Mouse (Mus musculus) kidney, adult 18-20 months (tissue): Measurements from ENCODE around the gene Apobec2.
A peak's percentile ranks its signal among the peaks of the same experiment; 100 is the strongest.

Source experiments
- DNase-seq: peaks from one replicate; pipeline ENCODE4 v3.0.0; 2021

The Apobec2 gene

DNA sequence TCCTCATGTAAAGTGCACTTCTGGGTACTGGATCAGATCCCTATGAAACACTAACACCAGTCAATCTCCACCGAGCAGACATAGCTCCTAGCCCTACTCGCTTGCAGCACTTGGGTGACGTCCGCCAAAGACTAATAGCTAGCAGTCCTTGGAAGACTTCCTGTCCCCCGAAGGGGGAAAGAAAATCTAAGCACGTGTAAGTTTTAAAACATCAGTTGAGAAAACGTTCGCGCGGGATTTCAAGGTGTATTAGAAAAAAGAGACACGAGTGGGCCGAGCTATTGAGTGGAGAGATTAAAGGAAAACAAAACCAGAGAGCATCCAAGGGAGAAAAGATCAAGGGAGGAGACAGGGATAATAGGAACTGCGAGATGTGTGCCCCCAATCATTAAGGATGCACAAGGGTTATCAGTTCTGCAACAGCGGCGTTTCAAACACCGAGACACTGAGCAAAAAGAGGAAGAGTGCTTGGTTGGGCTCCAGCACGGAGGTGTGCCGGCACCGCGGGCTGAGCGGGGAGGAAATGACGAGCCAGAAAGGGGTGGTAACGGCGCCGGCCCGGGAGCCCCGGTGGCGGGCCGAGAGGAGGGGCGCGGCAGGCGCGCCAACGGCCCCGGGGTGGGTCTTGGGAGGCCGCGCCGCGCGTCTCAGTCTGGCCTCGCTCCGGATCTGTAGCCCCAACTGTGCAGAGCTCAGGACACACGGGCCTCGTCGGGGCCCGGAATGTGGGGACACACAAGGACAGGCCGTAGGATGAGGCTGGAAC, 24.0 kb downstream of the Apobec2 start:
- peak; percentile 75 for DNase-seq

DNA sequence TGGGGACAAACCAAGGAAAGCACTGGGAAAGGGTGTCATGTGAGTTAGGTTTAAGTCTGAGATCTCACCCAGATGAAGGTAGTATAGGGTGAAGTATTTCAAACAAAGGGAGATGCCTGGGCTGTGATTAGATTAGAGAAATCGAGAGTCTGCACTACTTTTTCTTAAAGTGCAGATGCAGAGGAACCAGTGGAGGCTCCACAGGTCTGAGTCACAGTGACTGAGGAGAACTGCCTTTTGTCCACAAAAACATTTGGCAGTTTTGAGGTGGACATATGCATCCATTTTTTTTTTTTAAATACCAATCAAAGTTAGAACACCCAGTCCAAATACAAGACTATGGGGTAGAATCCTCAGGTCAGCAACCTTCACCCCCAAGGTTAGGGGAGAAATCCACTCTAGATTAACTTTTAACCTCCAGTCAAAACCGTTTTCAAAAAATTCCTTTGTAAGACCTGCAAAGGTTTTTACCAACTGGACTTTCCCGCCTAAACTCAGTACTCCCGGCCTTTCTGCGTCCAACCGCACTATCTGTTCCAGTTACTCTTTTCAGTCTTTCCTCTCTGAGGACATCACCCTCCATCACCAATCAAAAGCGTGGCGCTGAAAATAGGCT, 24.7 kb downstream of the Apobec2 start:
- peak; percentile 42 for DNase-seq

DNA sequence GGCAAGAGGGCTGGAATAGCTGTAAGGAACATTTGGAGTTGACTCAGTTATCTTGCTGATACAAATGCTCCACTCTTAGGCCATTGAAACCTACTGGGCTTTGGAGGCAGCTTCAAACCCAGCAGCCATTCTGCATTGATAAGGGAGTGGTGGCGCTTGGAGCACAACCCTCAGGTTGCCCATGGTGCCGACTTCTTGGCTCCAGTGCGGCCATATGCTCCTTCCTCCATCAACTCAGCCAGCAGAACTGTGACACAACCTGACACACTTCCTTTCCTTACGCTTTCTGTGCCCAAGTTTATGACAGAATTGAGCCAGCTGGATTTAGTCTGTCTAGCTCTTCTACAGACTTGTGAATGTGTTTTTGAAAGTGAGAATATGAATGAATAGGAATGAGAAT, 25.6 kb downstream of the Apobec2 start:
- no peak for DNase-seq

DNA sequence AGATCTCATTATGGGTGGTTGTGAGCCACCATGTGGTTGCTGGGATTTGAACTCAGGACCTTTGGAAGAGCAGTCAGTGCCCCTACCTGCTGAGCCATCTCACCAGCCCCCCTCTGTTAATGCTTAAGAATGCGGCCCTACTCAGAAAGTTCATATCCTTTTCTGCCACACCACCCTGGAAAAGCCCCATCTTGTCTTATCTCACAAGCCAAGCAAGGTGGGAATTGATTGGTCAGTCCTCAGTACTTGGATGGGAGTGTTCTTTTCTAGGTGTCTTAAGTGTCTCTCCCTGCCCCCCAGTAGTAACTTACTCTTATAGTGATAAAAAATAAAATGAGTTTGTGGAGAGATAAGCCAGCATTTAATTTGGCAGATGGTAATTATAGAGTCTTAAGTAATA, 28.0 kb downstream of the Apobec2 start:
- no peak for DNase-seq

DNA sequence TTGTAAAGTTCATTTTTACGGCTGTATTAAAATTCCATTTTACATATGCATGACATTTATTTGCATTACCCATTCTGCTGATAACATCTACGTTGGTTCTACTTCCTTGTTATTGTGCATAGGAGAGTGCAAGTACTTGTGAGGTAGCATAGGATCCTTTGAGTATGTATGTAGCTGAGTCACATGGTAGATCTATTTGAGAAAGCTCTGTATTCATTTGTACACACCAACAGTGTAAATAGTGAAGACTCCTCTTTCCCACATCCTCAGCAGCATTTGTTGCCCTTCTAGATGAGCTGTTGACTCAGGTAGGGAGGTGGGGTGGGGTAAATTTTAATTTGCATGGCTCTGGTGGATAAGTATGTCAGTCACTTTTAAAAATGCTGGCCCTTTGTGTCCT, 28.9 kb downstream of the Apobec2 start:
- DNase-seq: no peak

DNA sequence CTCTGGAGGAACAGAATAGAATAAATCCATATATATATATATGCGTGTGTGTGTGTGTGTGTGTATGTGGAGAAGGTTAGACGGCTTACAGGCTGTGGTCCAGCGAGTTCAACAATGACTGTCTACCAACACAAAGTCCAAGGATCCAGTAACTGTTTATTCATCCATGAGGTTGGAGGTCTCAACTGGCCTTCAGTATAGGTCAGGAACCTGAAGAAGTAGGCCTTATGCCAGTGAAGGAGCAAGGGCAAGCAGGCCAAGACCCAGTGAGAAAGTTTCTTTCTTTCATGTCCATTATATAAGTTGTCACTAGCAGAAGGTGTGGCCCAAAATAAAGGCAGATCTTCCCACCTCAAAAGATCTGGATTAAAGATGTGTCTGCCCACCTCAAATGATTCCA, 30.0 kb downstream of the Apobec2 start:
- DNase-seq: no peak

DNA sequence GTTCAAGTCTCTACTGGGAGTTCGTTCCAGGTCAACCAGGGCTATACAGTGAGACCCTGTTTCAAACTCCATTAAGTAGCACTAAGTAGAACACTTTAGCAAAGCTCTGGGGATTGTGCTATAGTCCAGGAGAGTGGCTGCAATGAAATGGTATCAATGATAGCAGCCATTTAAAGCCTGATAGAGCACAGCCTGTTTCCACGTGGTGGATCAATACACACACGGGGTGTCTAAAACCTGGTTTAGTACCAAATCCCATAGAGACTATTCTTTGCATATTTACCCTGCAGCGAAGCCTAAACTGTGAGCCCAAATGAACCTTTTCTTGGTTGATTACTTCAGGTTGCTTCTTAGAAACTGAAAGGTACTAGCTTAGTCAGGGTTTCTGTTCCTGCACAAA, 31.0 kb downstream of the Apobec2 start:
- no peak for DNase-seq

DNA sequence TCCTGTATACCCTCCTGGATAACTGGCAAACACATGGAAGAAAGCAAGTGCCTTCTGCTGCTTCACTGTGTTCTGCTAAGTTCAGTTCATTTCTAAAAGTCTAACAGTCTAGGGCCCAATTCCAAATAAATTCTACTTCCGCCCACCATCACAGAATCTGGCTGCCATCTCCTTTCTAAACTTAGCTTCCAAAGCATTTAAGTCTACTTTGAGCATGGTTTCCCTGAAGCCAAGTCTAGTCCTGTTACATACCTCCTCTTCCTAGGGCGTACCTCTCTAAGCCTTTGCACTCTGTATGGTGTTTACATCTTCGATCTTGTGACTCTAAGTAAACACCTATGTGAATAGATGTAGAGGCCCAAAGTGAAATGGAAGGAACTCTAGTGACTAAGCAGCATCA, 40.1 kb downstream of the Apobec2 start:
- DNase-seq: no peak

DNA sequence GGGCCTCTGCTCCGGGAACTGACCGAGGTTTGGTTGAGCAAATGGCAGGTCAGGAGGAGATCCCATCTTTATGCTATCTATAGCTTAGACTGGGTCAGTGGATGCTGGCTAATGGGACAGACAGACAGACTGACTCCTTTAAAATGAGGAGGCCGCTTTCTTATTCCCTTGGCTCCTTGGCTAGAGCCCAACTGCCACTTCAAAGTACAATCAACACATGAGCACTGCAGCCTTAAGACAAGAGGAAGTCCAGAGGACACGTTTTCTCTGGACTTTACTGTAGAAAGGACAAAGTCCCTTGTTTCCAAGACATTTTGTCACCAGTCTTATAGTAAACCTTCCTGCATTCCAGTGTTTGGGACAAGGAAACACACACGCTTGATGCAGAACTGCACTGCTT, 41.3 kb downstream of the Apobec2 start:
- no peak for DNase-seq

DNA sequence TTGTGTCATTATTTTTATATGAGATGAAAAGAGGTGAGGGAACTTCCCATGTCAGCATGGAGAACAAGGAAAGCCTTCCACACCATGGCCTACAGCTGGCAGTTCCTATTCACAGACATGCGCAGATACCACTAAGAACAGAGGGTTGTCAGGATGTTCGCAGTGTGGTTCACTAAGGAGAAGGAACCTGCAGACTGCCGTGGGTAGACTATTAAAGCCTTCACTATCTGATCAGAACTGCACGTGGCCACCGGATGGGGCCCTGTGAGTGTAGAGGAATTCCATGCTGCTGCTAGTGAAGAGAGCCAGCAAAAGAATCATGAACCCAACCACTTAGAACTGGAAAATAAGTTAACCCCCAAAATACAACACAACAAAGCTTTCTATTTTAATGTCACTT, 43.3 kb downstream of the Apobec2 start:
- no peak for DNase-seq

DNA sequence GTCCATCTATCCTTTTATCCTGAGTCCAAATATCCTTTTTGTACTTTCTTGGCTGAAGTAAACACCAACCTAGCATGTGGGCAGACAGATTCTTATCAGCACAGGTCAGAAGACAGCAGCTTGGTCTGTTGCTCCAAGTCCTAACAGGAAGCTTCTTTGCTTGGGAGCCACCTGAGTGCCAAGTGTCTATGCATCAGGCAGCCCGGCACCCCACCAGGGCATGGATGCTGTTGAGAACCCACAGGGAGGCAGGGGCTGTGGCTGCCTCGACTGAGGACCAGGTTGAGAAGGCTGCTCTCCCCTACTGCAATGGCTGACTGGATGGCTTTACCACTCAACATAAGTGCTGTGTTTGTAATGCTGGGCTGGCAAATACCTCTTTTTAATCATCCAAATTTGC, 44.1 kb downstream of the Apobec2 start:
- DNase-seq: no peak

DNA sequence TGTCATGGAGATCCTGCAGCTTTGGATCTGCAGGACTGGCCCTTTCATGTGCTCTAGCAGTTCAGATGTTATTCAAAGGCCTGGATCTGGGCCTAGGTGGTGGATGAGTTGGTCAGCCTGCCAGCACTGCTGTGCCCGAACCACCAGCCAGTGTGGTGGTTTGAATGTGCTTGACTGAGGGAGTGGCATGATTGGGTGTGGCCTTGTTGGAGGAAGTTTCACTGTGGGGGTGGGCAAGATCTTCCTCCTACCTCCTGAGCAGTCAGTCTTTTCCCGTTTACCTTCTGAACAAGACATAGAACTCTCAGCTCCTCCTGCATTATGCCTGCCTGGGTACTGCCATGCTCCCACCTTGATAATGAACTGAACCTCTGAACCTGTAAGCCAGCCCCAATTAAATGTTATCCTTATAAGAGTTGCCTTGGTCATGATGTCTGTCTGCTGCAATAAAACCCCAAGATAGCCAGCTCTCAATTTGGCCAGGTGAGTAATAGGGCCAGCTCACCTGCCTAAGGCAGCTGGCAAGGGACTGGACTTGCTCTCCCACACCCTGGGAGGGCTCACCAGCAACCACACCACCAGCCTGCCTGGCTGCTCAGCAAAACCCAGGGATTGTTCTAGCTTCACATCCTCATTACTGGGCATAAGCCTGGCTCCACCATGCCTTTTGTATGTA, 46.8 kb downstream of the Apobec2 start:
- no peak for DNase-seq

DNA sequence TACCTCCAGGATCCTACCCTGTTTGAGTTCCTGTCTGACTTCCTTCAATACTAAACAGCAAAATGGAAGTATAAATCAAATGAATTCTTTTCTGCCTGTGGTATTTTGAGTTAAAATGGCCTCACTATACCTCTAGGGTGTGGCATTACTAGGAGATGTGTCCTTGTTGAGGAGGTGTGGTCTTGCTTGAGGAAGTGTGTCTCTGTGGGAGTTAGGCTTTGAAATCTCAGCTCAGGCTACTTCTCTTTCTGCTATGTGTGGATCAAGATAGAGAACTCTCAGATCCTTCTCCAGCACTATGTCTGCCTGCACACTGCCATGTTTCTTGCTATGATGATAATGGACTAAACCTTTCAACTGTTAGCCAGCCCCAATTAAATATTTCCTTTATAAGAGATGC, 53.7 kb downstream of the Apobec2 start:
- DNase-seq: no peak

DNA sequence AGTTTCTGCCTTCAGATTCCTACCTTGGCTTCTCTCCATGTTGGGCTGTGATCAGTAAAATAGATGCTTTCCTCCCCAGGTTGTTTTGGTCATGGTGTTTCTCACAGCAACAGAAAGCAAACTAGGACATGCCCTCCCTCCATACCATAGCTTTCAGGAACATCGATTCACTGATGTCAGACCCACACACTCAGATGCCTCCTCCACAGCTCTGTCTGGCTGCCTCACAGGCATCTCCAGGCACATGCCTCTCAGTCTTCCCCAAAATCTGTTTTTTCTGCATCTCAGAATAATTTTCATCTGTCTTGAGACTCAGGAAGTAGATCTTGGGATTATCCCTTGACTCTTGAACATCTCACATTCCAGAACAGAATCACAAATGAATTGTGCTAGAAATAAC, 56.6 kb downstream of the Apobec2 start:
- DNase-seq: no peak

DNA sequence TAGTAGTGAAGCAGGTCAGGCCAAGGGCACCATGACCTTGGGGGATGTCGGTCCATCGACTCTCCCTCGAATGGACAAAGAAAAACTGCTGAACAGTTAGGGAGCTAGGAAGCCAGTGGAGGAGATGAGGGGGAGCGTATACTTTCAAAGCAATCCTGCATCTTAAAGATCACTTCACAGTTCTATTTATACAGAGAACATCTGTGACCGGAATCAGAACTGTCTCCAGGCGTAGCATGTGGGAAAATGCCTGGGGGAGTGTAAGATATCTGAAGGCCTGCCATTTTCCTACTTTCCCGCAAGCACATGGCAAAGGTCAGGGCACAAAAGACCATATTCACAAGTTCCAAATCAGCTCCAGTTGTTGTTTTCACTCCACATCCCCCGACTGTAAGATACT, 59.7 kb downstream of the Apobec2 start:
- DNase-seq: no peak

DNA sequence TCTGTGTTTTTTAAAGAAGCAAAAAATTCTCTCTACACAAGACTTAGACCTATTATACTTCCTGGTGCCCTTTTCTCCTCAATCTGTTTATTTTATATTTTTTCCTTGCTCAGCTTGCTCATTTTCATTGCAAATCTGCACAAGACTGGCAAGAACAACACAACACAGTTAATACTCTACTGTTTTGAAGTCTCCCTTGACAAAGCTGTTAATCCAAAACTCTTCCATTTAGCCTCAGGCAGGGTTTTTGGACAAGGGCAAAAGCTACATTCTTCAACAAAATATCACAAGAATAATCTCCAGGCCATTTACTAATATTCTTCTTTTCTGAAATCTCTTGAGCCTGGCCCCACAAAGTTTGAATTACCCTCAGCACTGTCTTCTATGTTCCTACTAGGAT, 61.1 kb downstream of the Apobec2 start:
- DNase-seq: no peak
